Mouse (Mus musculus): ENCODE data around the gene Iqschfp.

Iqschfp gene

DNA sequence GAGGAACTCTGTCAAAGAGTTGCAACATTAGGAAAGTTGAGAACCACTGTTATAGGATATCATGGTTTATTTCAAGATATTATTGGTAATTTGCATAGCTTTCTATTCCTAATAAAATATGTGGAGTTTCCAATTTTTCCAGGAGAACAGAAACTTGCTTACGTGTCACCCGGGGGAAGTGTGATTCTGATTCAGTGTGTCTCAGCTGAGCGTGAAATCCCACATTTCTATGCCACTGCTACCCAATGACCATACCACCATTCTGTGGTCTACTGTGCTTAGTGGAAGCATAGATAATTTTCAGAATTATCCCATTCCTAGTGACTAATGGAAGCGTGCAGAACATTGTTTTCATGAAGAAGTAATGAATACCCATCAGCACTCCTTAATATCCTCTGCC, 704.9 kb downstream of the Iqschfp start:
- DNase-seq (ENCODE audit: low read depth, low spot score) = peak; percentile 56

DNA sequence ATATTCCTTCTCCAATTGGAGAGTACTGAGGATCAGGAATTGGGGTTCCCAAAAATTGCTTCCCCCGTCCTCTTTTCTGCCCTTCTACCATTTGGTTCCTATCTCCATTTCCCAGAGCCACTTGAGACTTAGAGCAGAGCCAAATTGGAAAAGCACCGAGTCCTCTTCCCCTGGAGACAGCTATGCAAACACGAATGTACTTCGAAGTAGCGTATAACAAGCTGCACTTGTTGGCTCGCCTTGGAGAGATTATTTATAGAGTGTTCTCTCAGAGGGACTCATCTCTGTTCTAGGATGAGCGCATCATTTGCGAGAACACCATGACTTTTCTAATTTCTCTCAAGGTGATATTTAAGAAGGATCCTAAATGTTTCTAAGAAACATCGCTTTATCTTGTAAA, 710.9 kb downstream of the Iqschfp start:
- peak; percentile 90 for DNase-seq (ENCODE audit: low read depth, low spot score)

DNA sequence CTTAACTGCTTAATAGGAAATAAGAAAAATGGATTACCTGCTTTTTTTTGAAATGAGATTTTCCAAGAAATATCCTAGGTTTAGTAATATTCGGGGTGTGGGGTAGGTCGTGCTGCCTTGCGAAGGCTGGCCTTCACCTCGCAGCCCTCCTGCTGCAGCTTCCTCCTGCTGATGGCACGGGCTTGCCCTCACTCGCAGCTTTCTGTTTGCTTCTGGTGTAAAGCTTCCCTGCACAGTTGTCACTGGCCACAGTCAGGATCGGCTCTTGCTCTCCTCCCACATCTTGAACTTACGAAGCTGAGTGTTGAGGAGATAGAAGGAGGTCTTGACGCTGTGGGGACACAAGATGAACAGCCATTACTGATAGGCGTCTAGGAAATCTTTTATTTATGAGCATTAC, 712.4 kb downstream of the Iqschfp start:
- DNase-seq (ENCODE audit: low read depth, low spot score) = no peak

DNA sequence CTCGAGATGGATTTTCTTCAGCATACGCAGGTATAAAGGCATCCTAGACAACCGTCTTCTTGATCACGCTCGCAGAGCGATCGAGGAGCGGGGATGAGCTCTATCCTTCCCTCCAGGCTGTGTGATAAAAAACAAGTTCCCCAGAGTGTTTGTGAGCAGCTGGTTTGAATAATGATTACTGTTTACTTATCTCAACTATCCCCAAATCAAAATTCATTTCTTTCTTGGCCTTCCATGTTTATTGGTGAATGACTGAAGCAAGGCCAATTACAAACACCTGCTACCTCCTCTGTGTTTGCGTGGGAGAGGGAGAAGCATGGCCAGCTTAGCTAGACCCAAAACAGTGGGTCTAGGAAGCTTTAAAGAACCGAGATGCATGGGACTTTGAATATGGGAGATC, 712.9 kb downstream of the Iqschfp start:
- DNase-seq (ENCODE audit: low read depth, low spot score) = peak; percentile 83

DNA sequence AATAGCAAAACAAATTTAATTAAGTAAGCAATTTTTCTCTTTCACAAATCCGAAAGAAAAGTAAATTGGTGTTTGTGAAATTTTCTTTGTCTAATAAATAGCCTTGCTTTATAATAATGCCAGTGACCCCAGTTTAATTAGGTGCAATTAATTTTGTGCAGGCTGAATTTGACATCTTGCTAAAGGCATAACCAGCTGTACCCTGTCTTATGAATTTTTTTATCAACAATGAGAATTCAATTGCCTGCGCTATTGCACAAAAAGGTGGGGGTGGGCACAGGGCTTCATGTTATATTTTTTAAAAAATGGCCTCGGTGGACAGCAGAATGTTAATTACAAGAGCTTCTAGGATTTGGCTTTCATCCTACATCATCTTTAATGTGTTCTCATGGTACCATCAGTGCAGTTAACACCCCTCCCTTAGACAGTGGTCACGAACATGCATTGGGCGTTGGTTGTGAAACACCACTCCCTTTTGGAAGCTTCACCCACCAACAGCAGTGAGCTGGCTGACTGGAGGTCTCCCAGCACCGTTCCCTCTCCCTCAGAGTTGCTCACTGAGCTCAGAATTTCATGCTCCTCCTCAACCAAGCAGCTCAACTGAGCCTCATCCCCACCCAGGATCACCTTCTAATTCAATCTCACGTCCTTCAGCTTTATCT, 714.0 kb downstream of the Iqschfp start:
- peak; percentile 71 for DNase-seq (ENCODE audit: low read depth, low spot score)

- DNase-seq (ENCODE audit: low read depth, low spot score) = peak; percentile 88
Measured at GRCm38 (mm10) chr3:68606730-68607129, 714.7 kb downstream of the Iqschfp start.

- DNase-seq (ENCODE audit: low read depth, low spot score) = no peak
Measured at GRCm38 (mm10) chr3:68607336-68607735, 715.3 kb downstream of the Iqschfp start.

DNA sequence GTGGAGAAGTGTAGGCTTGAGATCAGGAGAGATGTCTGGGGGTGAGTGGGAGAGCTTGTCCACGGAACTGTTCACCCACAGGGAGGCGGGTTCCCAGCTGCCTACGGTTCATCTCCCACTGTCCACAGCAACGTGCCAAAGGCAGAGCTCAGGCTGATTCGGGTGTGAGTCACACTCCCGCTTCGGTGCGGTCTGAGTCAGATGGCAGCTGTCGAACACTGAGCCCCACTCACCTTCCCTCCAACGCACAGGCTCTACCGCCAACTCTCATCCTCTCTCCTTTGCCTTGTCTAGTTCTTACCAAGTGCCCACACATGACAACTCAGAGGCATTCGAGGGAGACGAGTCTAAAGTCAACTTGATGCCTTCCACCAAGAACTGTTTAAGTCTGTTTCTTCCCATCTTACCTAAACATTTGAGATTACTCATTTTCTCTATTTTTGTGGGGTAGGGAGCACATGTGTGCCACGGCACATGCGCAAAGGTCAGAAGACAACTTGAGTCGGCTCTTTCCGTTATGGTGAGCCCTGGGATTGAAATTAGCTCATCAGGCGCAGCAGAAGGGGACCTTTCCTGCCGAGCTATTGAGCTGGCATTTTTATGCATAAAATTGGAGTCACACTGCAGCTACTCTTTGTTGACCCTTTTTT, 716.9 kb downstream of the Iqschfp start:
- DNase-seq (ENCODE audit: low read depth, low spot score) = peak; percentile 97

GRCm38 (mm10) chr3:68610011-68610410, 718.0 kb downstream of the Iqschfp start:
- peak; percentile 83 for DNase-seq (ENCODE audit: low read depth, low spot score)

DNA sequence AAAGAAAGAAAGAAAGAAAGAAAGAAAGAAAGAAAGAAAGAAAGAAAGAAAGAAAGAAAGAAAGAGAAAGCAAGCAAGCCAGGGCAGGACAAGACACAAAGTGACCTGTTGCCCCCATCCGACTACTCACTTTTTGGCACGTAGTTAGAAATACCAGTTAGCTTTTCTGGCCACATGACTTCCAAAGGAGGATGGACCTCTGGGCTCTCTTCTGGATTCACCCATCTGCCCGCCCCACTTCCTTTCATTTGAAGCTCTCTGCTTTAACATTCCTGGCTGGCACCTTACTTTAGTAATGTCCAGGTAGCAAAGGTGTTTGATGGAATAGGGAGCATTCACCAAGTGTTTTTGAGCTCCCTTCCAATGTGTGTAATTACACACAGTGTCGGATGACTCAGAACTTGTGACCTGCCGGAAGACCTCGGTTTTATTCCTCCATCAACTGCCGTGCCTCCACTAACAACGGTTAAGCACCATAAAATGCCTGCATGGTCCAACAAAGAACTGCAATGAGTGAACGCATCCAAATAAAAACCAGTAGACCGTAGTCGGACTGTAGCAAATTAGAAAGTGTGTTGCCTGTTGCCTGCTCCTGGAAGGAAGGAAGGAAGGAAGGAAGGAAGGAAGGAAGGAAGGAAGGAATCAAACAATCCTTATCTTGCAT, 718.7 kb downstream of the Iqschfp start:
- no peak for DNase-seq (ENCODE audit: low read depth, low spot score)

- DNase-seq (ENCODE audit: low read depth, low spot score) = peak; percentile 75
Measured at GRCm38 (mm10) chr3:68615042-68615810, 723.2 kb downstream of the Iqschfp start.

GRCm38 (mm10) chr3:68616363-68616762, 724.3 kb downstream of the Iqschfp start:
- no peak for DNase-seq (ENCODE audit: low read depth, low spot score)

DNA sequence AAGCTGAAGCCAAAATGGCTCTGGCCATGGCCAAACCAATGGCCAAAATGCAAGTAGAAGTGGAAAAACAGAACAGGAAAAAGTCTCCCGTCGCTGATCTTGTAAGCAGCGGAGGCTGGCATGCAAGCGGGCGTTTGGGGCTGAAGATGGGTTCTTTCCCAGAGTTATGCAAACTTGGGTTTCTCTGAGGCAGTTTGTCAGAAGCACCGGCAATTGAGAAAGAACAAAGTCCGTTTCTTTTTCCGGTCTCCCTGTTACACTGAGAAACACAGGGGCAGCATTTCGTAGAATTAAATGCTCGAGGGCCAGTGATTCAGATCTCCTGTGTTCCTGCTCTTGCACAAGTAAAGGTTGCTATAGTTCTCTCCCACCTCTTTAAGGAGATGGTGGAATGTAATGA, 725.7 kb downstream of the Iqschfp start:
- DNase-seq (ENCODE audit: low read depth, low spot score) = no peak

- DNase-seq (ENCODE audit: low read depth, low spot score) = peak; percentile 62
Measured at GRCm38 (mm10) chr3:68619097-68619496, 727.1 kb downstream of the Iqschfp start.

DNA sequence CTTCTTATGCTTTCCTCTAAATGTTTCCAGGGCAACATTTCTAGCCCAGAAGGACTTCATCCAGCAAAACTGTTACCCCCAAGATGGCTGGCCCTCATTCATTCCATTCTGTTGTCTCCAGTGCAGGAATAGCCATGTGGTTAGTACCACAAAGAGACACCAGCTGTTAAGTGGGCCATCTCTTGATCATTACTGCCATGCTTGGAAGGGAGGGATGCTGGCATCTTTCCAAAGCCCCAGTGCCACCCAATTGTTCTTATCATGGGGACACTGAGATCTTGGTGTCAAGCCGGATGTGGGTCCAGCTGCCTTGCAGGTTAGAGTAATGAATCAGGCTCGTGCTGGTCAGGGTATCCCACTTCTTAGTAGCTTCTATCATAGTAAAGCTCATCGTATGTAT, 729.9 kb downstream of the Iqschfp start:
- DNase-seq (ENCODE audit: low read depth, low spot score) = no peak

DNA sequence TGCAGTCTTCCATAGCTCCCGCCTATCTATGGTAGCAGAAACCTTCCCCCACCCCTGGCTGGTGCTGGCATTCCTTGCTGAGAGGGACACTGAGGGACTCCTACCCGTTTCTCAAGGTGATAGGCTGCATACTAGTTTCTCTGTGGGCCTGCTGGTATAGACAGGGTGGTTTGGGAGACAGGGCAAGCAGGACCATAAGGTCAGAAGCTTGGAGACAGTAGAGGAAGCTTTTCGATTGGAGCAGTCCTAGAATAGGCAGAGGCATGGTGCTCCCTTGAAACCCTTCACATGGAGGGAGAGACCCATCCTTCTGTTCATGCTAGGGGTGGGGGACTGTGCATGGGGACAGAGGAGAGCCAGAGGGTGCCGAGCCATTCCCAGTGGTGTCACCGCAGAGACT, 731.0 kb downstream of the Iqschfp start:
- no peak for DNase-seq (ENCODE audit: low read depth, low spot score)

DNA sequence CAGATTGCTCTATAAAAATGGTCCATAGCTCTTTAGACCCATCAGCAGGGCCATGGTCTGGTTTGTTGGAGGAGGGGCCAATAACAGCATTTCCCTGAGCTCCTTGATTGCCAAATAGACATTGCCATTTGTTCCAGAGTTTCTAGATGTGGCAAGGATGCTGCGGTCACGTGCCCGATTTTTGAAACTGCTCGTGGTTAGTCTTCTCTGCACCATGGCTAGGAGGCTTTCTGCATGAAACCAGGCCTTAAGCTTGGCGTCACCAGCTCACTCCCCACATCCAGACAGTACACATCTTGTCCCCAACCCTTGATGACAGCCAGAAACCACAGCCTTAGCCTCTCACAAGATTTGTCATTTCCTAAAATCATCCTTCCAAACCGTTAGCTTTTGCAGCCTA, 732.4 kb downstream of the Iqschfp start:
- DNase-seq (ENCODE audit: low read depth, low spot score) = no peak

- DNase-seq (ENCODE audit: low read depth, low spot score) = no peak
Measured at GRCm38 (mm10) chr3:68630261-68630660, 738.2 kb downstream of the Iqschfp start.

DNA sequence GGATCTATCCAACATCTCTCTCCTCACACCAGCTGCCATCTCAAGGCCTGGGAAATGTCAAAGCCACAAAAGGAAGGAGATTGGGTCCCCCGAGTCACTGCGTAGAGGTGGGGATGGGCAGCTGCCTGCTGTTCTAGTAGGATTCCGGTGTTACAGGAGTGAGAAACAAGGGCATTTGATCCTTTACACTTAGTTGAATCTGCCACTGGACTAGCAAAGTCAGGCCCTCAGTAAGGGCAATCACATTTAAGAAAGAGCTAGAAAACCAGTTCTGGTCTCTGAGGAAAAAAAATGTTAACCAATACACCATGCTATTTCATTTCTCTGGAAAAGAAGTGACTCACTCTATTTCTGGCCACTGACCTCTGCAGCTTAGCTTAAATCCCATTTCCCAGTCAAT, 738.8 kb downstream of the Iqschfp start:
- no peak for DNase-seq (ENCODE audit: low read depth, low spot score)

GRCm38 (mm10) chr3:68632714-68633113, 740.7 kb downstream of the Iqschfp start:
- DNase-seq (ENCODE audit: low read depth, low spot score) = no peak

GRCm38 (mm10) chr3:68633577-68633976, 741.5 kb downstream of the Iqschfp start:
- no peak for DNase-seq (ENCODE audit: low read depth, low spot score)

- no peak for DNase-seq (ENCODE audit: low read depth, low spot score)
Measured at GRCm38 (mm10) chr3:68637960-68638359, 745.9 kb downstream of the Iqschfp start.
